Mouse (Mus musculus) cerebellum, adult 2 months (tissue): ENCODE results near the gene Rin3.

ENCODE experiments used
- CTCF ChIP-seq: fragments of 200-500 bp; IDR thresholded peaks from 2 replicates; pipeline ENCODE4 v1.5.1; 2011; ENCODE audit warnings: low read depth, mild to moderate bottlenecking, control low read depth, low read length, moderate library complexity, borderline replicate concordance; ENCODE audit not compliant: insufficient read depth
- POLR2A ChIP-seq: fragments of 200-500 bp; IDR thresholded peaks from 2 replicates; pipeline ENCODE4 v1.6.1; 2011; ENCODE audit warnings: low read length, control low read depth, borderline replicate concordance; ENCODE audit not compliant: insufficient read depth

- no peak for TF ChIP-seq CTCF
- no peak for TF ChIP-seq POLR2A
These were observed 25.7 kb downstream of the Rin3 start for GRCm38 (mm10) chr12:102308457-102309011.
